Mouse (Mus musculus) heart, adult 8-10 months (tissue): ENCODE measurements around the gene Tmem200c. TPM values are rescaled to one million over a fixed set of nuclear protein-coding genes. Genes with fewer than 3 reads are reported as not detected.

ENCODE experiments used
- total RNA-seq, 4 experiments: library from RNA; stranded (reverse); gene quantifications; 2 replicates each; pipeline ENCODE4 v1.2.4; 2022

Gene Tmem200c
- total RNA-seq, 4 experiments from 2014 or later: 0.08 to 0.13 (median 0.09) TPM; not detected in 1

Other genes with a start within 250 kb of the Tmem200c start
- 10 to 100 TPM; 13.7 to 19.4 (median 14.6) TPM for gene Epb41l3, start 249.1 kb downstream of the Tmem200c start, total RNA-seq